Mouse (Mus musculus) ES-E14 (cell line): ENCODE data around the gene Lrmda. TPM values are rescaled to one million over a fixed set of nuclear protein-coding genes. Genes with fewer than 3 reads are reported as not detected.

Experiments used
- DNase-seq: peaks from one replicate; pipeline ENCODE4 v3.0.0-alpha.2; 2013; ENCODE audit warnings: low read depth, low spot score
- H3K27ac ChIP-seq: 2 replicates; pipeline ENCODE4 v1.5.1; 2012; ENCODE audit warnings: low read depth, mild to moderate bottlenecking, low read length, moderate library complexity, mixed read lengths; ENCODE audit not compliant: poor library complexity, insufficient read depth, severe bottlenecking
- H3K36me3 ChIP-seq: 2 replicates; pipeline ENCODE4 v1.6.1; 2012; ENCODE audit warnings: mild to moderate bottlenecking, low read length, moderate library complexity, mixed read lengths; ENCODE audit not compliant: control insufficient read depth, poor library complexity, insufficient read depth, severe bottlenecking
- H3K4me1 ChIP-seq, 2 experiments: fragments of 150-350 bp in 1 of 2; sonication (generic) in 1 of 2; 2 replicates each; pipeline ENCODE4 v1.6.1; 2012; ENCODE audit warnings: low read length in 2 of 2, mild to moderate bottlenecking in 1 of 2, mixed read lengths in 1 of 2; ENCODE audit not compliant: control insufficient read depth in 2 of 2, insufficient read depth in 2 of 2, poor library complexity in 1 of 2
- H3K4me3 ChIP-seq, 2 experiments: fragments of 150-350 bp in 1 of 2; sonication (generic) in 1 of 2; 2 replicates each; pipeline ENCODE4 v1.5.1; 2012; ENCODE audit warnings: low read length in 2 of 2, low read depth in 1 of 2, mild to moderate bottlenecking in 1 of 2, mixed read lengths in 1 of 2; ENCODE audit not compliant: insufficient read depth in 1 of 2, poor library complexity in 1 of 2, severe bottlenecking in 1 of 2
- H3K9ac ChIP-seq: 2 replicates; pipeline ENCODE4 v1.6.1; 2012; ENCODE audit warnings: low read depth, mild to moderate bottlenecking, low read length, mixed read lengths; ENCODE audit not compliant: poor library complexity, insufficient read depth, severe bottlenecking
- H3K9me3 ChIP-seq: fragments of 150-350 bp; sonication (generic); 2 replicates; pipeline ENCODE4 v1.6.1; 2012; ENCODE audit warnings: low read depth, mild to moderate bottlenecking, low read length; ENCODE audit not compliant: control insufficient read depth, insufficient read depth
- CHD2 ChIP-seq: IDR thresholded peaks from 2 replicates; pipeline ENCODE4 v1.6.1; 2014; ENCODE audit warnings: mild to moderate bottlenecking, low read depth, low read length, inconsistent platforms
- HCFC1 ChIP-seq: IDR thresholded peaks from 2 replicates; pipeline ENCODE4 v1.6.1; 2012; ENCODE audit warnings: low read length, inconsistent platforms, borderline replicate concordance; ENCODE audit not compliant: insufficient read depth
- MAFK ChIP-seq: IDR thresholded peaks from 2 replicates; pipeline ENCODE4 v1.6.1; 2014; ENCODE audit warnings: mild to moderate bottlenecking, low read depth, low read length, inconsistent platforms; ENCODE audit not compliant: insufficient read depth
- ZC3H11A ChIP-seq: IDR thresholded peaks from 2 replicates; pipeline ENCODE4 v1.6.1; 2012; ENCODE audit warnings: low read depth, mild to moderate bottlenecking, inconsistent platforms, low read length, borderline replicate concordance
- ZNF384 ChIP-seq: IDR thresholded peaks from 2 replicates; pipeline ENCODE4 v1.6.1; 2012; ENCODE audit warnings: low read depth, low read length, inconsistent platforms
- in situ Hi-C, 2 experiments: fragments of 600-800 bp; cut with MboI; formaldehyde crosslinking; loops; one replicate each; pipeline ENCODE4 v1.15.1; 2025; ENCODE audit warnings: low sequenced_read_pairs in 2 of 2, inconsistent platforms in 1 of 2; ENCODE audit not compliant: unreplicated experiment in 2 of 2
- total RNA-seq: library from RNA; depleted of rRNA; stranded (reverse); fragments of 300-350 nt; gene quantifications from 2 replicates; pipeline ENCODE4 v1.2.3, GENCODE M21; 2012

Gene Lrmda
- total RNA-seq, 1 experiment = 0.22 TPM

DNA sequence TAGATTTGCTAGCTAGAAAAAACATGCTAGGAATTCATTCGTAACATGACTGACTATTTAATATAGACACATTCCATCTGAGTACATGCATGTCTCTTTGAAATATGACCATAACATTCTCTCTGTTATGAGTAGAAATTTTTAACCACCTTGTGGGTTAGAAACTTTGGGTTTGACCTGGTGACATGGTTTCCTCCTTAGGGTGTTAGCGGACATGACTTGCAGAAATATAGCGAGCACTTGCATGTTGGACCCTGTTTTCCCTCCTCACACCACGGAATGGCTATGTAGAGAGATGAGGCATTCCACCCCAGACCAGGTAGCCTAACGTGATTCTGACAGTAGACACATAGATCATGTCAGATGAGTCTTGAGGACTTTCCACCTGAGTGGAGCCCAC is 735.1 kb downstream of the Lrmda start:
- no peak for TF ChIP-seq CHD2
- no peak for TF ChIP-seq HCFC1
- no peak for TF ChIP-seq ZC3H11A
- TF ChIP-seq MAFK = no peak
- no peak for TF ChIP-seq ZNF384
- Histone ChIP-seq H3K9ac (no peak overlapping the region), H3K4me1 (no peaks in the 10 kb centered on the region), H3K9me3 (no peaks in the 10 kb centered on the region), H3K36me3 (no peaks in the 10 kb centered on the region), H3K27ac (no peak overlapping the region), H3K4me3 (no peak overlapping the region)
- no peak for DNase-seq
- in situ Hi-C loops = no loop called here

- Histone ChIP-seq H3K36me3 (no peaks in the 10 kb centered on the region), H3K9ac (no peak overlapping the region), H3K4me1 (no peaks in the 10 kb centered on the region), H3K4me3 (no peak overlapping the region), H3K9me3 (no peaks in the 10 kb centered on the region), H3K27ac (no peak overlapping the region)
- TF ChIP-seq MAFK (no peak), ZC3H11A (no peak), HCFC1 (no peak), CHD2 (no peak), ZNF384 (no peak)
- DNase-seq = no peak
- in situ Hi-C loops = no loop called here
Measured at GRCm38 (mm10) chr14:22757493-22757892, 738.0 kb downstream of the Lrmda start.

DNA sequence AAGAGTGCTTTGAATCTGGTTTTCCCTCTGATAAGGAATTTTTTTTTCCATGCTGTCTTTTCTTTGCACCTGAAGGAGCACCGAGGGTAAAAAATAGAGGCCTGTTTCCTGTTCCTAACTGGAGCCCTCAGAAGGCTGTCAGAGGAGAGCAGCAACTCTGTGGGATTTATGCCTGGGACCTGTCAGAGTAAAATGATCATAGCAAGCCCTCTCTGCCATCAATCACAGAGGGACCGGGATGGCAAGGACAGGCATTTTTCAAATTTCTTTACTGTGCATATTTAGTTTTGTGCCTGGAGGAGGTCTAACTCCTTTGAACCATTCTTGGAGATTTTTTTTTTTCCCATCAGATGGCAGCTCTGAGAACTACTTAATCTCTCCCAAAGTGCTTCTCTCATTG is 739.7 kb downstream of the Lrmda start:
- DNase-seq = no peak
- no peak overlapping the region for H3K27ac ChIP-seq
- in situ Hi-C loops = no loop called here
- TF ChIP-seq CHD2 (no peak), HCFC1 (no peak)
- no peaks in the 10 kb centered on the region for H3K4me1 ChIP-seq
- no peaks in the 10 kb centered on the region for H3K36me3 ChIP-seq
- no peak overlapping the region for H3K9ac ChIP-seq
- H3K4me3 ChIP-seq = no peak overlapping the region
- no peaks in the 10 kb centered on the region for H3K9me3 ChIP-seq

- DNase-seq = no peak
- TF ChIP-seq HCFC1 (no peak), CHD2 (no peak), ZNF384 (no peak)
- H3K4me3 ChIP-seq = no peak overlapping the region
- no peak overlapping the region for H3K9ac ChIP-seq
- in situ Hi-C loops = no loop called here
- H3K9me3 ChIP-seq = no peaks in the 10 kb centered on the region
- H3K27ac ChIP-seq = no peak overlapping the region
- no peaks in the 10 kb centered on the region for H3K36me3 ChIP-seq
- H3K4me1 ChIP-seq = no peaks in the 10 kb centered on the region
Measured at GRCm38 (mm10) chr14:22759673-22760072, 740.2 kb downstream of the Lrmda start.

DNA sequence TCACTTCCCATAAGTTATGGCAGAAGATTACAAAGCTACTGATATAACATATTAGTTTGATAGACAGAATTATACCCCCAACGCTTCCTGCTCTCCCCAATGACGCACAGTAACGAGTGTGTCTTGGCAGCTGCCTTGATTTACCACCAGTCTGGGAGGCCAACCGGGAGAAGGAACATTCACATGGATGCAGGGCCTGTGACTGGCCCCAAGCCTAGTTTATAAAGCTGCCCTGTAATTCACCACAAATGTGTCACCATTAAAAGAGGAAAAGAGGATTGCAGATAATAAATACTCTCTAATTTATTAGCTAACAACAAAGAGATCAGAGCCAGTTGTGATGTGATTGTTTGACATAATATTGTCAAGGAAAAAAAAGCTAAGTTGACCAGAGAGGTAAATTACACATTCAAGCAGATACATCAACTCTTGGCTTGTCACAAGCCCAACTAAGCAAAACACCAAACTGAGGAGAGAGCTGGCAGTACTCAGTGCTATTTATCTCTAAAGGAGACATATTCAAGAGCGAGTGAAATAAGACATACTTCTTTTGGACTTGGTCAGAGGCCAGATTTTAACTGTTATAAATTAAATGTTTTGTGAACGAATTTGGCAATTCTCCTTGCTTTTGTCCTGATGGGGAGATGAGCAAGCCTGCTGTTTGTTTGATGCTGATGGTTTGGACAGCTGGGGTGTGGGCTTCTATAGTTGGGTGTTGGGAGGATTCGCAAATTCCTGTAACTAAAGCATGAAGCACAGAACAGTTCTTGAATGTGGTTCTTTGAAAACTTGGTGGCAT is 740.9 kb downstream of the Lrmda start:
- no peaks in the 10 kb centered on the region for H3K4me1 ChIP-seq
- in situ Hi-C loops = no loop called here
- H3K36me3 ChIP-seq = no peaks in the 10 kb centered on the region
- H3K9ac ChIP-seq = no peak overlapping the region
- no peaks in the 10 kb centered on the region for H3K9me3 ChIP-seq
- no peak for DNase-seq
- TF ChIP-seq MAFK (no peak), CHD2 (no peak), ZC3H11A (no peak), HCFC1 (no peak), ZNF384 (no peak)
- H3K27ac ChIP-seq = no peak overlapping the region
- no peak overlapping the region for H3K4me3 ChIP-seq
